Mouse (Mus musculus): ENCODE measurements around the gene Dgkg.

GRCm38 (mm10) chr16:22578883-22579282, 78.1 kb downstream of the Dgkg start:
- no peak for TF ChIP-seq POLR2A (IDR thresholded peaks at IDR 0.05; ENCODE audit: insufficient read depth, low read length)
- no peak for TF ChIP-seq CTCF (IDR thresholded peaks at IDR 0.05; ENCODE audit: low read depth, low read length)
